Mouse (Mus musculus): ENCODE data around the gene Smap2.
"Not testable (repeated sequence)": the region's sequence is repeated elsewhere in the genome, so short reads cannot be mapped to it uniquely, and the experiment has no call there.

The Smap2 gene

DNA sequence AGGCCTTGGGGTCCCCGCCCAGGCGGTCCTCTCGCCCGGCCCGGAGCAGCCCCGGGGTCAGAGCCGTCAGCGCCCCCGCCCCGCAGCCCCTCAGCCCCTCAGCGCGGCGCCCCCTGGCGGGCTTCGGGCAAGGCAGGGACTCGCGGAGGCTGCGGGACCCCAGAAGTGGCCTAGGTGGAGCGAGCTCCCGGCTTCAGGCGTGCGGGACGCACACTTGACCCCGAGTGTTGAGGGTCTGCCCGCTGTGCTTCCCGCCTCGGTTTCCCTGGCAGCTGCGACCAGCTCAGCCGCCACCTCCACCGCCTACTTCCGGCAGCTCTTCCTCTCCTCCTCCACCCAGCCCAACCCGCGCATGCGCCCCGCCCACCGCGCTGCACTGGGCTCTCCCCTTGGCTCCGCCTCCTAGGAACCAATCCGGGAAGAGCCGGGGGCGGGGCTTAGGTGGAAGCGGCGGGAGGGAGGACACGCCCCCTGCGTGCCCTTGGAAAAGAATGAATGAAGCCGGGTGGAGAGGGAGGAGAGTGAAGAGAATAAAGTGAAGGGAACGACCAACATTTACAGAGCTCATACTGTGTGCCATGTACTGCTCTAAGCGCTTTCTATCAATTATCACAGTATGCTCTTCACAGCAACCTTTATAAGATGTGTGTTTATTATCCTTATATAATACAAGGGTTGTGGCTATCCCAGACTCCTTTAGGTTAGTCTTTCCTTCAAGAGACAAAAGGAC, at the start of gene Smap2:
Gene Smap2, minus strand, starts transcription at position 320 of the 730 bp plus-strand sequence.
- DNase-seq (ENCODE audit: low spot score) = peak; percentile 95

DNA sequence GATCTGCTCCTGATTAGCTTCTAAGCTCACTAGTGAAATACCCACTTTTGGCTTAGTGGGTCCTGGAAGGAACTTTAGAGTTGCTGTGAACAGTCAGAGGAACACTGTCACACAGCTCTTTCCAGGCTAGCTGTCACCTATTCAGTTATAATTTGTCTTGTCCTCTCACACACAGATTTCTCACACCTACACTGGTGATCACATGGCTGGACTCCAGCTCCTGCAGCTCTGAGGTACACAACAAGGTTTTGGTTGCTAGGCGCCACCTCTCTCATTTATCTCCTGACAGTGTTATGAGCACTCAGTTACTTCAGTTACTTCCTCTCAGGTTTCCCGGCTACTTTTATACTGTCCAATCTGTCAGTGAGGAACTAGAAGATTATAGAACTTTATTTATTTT, 48.3 kb upstream of the Smap2 start:
- DNase-seq (ENCODE audit: low spot score) = no peak

DNA sequence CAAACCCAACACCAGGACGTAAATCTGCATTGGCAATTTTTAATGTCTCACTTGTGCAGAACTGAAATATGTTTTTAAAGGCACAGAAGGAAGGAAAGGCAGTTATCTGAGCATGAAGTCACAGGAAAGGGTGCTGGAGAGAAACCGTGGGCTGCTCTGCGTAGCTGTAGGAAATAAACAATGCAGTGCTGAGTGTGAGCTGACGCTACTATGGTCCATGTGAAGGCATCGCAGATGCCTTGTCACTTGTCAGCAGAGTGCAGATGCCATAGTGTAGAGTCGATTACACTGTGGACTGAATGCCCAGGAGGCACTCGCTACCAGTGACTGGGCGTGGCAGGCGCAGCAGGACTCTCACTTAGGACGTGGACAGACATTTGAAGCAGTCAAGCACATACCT, 42.2 kb upstream of the Smap2 start:
- DNase-seq (ENCODE audit: low spot score) = not testable (repeated sequence)

DNA sequence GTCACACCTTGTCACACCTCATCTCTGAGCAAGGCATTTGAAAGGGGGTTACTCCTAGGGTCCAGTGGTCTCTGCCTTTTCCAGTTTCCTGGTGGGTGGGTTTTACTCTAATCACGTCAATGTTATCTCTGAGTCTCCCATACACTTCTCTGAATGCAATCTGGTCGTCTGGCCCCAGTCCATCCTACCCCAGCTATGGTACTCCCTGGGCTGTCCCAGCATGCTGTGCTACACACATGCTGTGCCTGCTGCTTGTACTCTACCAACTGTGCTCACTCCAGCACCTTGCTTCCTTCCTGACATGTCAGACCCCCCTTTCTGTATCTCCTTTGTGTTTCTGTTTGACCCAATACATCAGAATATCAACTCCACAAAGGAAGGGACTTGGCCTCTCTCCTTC, 40.0 kb upstream of the Smap2 start:
- DNase-seq (ENCODE audit: low spot score) = no peak

DNA sequence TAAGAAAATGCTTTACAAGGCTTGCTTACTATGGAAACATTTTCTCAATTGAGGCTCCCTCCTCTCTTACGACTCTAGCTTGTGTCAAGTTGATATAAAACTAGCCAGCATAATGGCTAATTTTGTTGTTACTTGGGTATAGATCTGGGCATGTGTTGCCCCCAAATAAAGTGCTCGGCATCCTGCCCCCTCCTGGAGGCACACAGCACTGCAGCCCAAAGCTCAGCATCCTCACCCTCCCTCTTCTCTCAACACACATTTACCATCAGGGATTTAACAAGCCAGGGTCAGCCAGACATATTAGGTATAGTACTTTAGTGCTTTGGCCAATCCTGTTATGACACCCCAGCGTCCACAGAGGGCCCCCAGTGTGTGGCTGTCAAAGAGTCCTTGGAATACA, 39.3 kb upstream of the Smap2 start:
- no peak for DNase-seq (ENCODE audit: low spot score)

DNA sequence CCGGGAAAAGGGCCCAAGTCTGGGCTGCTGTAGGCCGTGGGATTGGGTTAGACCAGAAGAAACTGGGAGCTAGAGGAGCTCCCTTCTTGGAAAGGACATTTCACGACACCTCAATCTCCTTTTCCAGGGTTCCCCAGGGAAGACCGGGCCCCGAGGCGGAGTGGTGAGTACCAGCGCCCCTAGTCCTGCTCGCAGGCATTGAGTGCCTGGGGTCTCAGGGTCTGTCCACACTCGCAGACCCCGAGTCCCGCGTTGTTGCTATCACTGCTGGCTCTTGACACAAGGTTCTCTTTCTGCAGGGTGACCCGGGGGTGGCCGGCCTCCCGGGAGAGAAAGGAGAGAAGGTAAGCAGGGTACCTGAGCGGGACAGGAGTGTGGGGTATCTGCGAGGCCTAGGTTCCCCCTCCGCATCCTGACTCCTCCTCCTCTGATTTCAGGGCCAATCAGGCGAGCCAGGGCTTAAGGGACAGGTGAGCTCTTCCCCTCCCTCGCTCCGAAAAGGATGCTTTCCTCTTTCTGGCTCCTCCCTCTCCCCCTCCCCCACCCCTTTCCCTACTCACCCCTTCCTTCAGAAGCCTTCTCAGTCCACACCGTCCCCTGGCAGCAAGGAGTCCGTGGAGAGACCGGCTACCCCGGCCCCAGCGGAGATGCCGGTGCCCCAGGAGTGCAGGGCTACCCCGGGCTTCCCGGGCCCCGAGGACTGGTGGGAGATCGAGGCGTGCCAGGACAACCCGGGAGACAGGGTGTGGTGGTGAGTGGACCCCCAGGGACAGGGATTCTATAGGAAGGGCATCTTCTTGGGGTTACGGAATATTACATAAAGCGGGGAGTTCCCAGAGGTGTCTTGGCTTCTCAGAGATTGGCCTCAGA, 35.6 kb upstream of the Smap2 start:
- DNase-seq (ENCODE audit: low spot score) = no peak

DNA sequence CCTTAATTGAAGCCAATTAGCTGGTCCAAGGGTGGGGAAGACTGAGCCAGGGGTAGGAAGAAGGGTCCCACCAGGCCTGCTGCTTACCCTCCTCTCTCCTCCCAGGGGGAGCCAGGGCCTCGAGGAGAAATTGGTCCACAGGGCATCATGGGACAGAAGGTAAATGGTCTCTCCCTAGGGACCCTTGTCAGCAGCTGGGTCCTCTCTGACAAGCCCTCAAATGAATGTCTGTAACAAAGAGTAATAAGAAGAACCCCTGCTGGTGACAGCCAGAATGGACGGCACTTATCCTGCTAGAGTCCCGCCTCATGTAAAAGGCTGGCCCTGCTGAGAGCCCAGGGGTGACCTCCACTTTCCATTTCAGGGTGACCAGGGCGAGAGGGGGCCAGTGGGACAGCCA, 34.8 kb upstream of the Smap2 start:
- DNase-seq (ENCODE audit: low spot score) = no peak

DNA sequence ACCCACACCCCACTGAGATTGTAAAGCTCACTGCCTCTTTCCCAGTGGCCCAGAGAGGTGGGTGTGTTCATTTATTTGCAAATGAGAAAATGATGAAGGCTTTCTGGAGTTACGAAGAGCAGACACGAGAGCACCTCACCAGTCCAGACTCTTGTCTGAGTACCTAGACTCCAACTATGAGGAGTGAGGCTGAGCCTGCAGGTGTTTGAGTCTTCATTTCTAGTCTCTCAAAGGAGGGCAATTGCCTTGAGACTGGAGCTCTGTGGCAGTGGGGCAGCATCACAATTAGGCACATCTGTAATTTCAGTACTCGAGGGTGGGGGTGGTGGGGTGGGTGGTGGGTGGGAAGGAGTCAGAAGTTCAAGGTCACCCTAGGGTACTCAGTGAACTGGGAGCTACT, 25.9 kb upstream of the Smap2 start:
- no peak for DNase-seq (ENCODE audit: low spot score)

DNA sequence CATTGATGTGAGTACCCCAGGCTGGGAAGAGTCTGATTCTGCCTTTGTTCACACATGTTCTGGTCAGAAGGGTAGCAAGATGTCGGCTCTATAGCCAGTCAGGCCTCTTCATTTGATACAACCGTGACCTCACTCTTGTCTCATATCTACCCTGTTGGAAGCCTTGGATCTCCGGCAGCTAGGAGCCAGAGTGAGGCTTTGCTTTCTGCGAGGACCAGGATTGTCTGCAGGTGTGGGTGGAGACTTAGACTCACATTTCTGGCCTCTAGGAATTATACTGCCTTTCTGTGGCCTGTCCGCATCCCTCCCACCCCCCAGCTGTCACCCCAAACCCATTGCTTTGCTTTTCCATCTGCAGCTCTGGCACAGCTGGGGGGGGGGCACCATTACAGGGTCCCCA, 25.4 kb upstream of the Smap2 start:
- DNase-seq (ENCODE audit: low spot score) = no peak

DNA sequence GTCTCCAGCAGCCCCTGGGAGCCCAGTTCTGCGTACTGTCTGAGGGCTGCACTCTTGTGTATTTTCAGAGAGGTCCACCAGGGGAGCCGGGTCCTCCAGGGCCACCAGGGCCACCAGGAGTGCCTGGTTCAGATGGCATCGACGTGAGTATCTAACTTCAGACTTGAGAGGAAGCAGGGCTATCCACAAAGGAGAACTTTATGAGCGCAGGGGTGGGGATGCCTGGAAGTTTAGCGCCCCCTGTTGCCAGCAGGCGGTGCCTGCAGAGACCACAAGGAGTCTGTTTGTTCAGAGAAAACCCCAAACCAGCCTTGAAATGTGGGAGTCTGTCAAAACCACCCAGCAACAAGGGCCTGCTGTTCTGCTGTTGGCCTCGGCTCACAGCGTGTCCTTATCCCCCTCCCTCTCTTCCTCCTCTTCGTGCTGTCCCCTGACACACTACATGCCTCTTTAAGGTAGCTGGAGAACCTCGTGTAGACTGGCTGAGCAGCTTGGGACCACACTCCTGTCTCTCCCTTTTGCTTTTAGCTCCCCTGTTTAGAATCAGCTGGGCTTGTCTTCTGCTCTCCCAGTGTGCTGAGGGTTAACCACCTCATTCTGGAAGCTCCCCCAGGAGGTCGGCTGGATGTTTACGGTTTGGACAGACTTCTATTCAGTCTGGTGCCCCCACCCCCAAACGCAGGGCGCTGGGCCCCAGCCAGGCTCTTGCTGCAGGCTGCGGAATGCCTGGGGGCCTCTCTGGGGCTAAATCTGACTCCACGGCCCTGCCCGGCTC, 24.0 kb upstream of the Smap2 start:
- DNase-seq (ENCODE audit: low spot score) = no peak

DNA sequence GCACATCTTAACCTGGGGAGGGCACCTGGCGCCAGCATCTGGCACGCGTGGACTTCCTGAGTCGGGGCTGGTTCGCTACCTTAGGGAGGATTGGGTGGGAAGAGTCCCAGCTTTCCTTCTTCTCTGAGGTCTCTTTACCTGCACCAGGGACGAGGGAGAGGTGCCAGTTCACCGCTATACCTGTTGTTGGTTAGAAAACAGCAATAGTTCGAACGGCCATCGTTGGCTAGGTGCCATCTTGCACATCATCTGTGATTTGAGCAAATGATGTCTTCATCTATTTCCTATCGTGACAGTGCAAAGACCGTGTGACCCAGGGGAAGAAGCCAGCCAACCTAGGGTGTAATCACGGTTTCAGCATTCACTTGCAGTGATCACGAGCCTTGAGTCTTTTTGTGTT, 23.3 kb upstream of the Smap2 start:
- DNase-seq (ENCODE audit: low spot score) = no peak

DNA sequence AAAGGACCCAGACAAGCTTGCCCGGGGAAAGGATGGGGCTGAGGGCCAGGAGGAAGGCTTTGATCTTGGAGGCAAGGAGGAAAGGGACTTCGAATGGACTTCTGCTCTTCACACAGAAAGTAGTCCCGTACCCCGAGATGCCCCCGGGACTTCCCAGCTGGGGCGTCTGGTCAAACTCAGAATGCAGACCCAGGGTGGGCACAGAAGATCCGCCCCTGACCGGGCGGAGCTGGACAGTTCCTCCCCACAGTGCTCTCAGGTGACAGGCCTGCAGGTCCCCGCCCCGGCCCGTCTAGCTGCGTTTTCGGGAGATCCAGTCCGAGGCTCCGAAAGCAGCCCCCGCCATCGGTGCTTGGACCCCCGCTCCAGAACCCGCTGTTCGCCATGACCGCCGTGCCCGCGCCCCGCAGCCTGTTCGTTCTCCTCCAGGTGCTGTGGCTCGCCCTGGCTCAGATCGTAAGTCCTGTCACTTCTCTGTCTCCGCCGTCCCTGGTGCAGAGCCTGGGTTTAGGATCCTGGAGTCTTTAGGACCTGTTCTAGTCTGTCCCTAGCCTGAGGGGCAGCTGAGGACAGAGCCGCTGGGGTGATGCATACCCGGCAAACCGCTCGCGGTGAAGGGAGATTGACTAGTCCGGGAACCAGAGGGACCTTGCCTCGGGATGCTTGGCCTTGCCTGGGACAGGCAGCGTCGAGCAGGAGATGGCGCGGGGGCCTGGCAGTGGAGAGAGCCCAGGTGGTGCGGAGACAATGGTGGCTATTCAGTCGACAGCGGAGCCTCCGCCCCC, 22.5 kb upstream of the Smap2 start, which contains the start of gene Col9a2:
Gene Col9a2, plus strand, starts transcription at position 55 of the 785 bp plus-strand sequence.
- no peak for DNase-seq (ENCODE audit: low spot score)

DNA sequence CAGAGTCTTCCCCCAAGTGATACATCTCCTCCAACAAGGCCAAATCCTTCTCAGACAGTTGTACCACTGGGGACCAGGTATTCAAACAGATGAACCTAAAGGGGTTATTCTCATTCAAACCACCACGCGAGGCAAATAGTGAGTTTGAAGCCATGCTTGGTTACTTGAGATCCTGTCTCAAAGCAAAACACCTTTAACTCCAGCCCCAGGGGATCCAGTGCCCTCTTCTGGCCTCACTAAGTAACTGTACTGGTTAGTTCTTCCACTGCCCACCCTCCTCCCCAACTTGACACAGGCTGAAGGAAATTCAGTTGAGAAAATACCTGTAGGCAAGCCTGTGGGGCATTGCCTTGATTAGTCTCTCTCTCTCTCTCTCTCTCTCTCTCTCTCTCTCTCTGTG, 16.0 kb upstream of the Smap2 start:
- DNase-seq (ENCODE audit: low spot score) = no peak

DNA sequence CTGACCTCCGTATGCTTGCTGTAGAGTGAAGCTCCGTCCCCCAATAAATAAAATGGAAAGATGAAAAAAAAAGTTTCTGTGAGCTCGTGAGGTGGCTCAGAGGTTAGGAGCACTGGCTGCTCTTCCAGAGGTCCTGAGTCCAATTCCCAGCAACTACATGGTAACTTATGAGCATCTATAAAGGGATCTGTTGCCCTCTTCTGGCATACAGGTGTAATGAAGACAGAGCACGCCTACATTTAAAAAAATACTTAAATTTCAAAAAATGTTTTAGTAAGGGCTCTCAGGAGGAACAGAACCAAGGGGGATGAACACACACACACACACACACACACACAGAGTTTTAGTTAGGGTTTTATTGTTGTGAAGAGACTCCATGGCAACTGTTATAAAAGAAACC, 14.4 kb upstream of the Smap2 start:
- no peak for DNase-seq (ENCODE audit: low spot score)

DNA sequence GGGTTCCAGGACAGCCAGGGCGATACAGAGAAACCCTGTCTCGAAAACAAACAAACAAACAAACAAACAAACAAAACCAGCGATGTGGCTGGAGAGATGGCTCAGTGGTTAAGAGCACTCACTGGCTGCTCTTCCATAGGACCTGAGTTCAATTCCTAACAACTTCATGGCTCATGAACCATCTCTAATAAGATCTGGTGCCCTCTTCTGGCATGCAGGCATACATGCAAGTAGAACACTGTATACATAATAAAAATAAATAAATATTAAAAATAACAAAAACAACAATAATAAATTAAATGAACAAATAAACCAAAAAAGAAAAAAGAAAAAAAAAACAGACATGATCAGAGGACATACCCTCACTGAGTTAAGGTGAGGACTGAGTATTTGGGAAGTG, 12.6 kb upstream of the Smap2 start:
- no peak for DNase-seq (ENCODE audit: low spot score)

DNA sequence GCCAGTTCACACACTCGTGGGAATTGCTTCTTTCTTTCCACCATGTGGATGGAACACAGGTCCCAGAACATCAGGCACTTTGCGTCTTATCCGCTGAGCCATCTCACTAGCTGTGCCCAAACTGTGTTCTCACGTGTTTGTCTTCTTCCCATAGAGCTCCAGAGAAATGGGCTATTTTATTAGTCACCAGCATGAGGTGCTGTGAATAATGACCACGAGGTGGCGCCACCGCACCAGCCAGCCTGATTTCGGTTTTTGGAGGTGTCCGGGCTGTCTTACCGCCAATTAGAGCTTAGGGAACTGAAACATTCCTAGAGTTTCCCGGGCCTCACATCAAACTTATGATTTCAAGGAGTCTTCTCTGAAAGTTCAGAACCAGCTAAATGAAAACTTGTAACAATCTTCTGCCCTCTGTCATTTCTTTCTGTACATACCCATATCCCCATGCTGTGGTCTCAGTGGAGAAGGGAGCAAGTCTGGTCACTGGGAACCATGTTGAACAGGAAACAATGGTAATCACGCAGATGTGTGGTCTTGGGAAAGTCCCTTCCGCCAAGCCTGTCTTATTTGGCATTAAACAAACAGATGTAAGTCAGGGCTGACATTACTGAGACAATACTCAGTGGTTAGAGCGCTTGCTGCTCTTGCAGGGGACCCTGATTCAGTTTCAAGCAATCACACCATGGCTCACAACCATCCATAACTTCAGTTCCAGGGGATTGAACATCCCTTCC, 11.8 kb upstream of the Smap2 start:
- DNase-seq (ENCODE audit: low spot score) = no peak

DNA sequence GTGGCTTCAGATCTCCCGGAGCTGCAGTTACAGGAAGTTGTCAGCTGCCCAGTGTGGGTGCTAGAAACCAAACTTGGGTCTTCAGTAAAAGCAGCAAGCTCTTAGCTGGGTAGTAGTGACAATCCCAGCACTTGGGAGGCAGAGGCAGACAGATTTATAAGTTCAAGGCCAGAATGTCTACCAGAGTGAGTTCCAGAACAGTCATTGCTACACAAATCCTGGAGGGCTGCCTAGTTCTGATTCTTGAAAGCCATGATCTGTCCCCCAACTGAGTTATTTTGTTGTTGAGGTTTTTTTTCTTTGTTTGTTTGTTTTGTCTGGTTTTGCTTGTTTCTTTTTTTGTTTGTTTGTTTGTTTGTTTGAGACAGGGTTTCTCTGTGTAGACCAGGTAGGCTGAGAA, 11.1 kb upstream of the Smap2 start:
- no peak for DNase-seq (ENCODE audit: low spot score)

DNA sequence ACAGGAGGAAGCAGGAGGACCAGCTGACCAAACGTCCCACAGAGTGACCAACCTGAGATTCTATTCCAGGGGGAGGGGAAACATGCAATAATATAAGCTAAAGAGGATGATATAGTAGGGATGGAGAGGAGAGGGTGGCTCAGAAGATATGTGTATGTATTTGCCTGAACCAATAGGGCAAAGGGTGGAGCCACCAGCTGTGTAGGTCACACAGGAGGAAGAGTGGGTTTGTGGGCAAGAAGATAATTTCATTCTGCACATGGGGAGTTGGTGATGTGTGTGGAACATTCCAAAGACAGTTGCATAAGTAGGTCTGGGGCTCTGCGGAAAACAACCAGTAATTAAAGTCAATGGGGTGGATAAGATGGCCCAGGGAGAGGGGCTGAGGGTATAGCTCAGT, 8.6 kb upstream of the Smap2 start:
- DNase-seq (ENCODE audit: low spot score) = no peak

DNA sequence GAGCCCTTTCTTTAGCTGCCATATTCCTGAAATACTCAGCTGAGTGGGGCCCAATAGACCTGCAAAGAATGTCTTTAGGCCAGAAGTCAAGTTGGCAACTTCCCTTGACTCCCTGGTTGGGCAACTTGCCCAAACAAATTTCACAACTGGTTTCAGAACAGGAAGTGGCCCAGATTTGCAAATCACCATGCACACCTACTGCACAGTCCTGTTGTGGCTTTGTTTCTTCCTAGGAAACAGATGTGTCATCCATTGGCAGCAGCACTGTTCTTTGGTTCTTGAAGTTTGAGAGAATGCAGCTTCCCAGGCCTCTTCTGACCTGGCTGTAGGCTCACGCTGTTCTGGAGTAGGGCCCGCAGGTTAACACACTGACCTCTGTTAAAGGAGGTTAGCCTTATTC, 6.9 kb upstream of the Smap2 start:
- DNase-seq (ENCODE audit: low spot score) = no peak

DNA sequence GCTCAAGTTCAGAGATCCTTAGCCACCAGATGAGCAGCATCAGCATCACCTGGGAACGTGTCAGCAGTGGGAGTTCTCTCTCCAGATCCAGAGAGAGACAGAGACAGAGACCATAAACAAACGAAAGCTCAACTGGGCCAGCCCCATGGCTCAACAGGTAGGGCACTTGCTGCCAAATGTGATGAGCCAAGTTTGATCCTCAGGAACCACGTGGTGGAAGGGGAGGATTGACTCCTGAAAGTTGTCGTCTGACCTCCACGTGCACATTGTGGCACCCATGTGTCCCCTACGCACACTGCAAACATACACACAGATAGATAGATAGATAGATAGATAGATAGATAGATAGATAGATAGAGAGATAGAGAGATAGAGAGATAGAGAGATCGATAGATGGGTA, 6.4 kb upstream of the Smap2 start:
- no peak for DNase-seq (ENCODE audit: low spot score)

DNA sequence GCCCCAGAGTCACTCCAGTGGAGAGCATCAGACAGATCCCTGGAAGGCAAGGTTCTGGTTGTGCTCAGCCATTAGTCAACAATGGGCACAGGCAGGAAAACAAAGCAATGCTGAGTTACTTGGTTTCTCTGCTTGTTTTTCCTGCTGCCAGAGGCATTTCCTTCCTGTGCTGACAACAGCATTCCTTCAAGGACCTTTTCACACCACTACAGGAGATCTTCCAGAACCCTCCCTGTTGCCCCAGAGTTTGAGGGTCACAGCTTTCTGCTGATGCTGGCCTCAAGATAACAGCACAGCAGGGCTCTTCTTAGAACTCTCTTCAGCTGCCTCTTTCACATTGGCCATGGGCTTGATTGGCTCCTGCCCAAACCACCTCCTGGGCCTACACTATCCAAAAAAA, 4.9 kb upstream of the Smap2 start:
- no peak for DNase-seq (ENCODE audit: low spot score)
